Mouse (Mus musculus): Measurements from ENCODE around the gene Gm4297. TPM values are rescaled to one million over a fixed set of nuclear protein-coding genes. Genes with fewer than 3 reads are reported as not detected.
"Not testable (repeated sequence)": the region's sequence is repeated elsewhere in the genome, so short reads cannot be mapped to it uniquely, and the experiment has no call there.

Gm4297 gene
- not detected in 2 replicates for polyA plus RNA-seq (2016; fragmentation: Nextera tagmentation; extraction: Ambion mirVana)

DNA sequence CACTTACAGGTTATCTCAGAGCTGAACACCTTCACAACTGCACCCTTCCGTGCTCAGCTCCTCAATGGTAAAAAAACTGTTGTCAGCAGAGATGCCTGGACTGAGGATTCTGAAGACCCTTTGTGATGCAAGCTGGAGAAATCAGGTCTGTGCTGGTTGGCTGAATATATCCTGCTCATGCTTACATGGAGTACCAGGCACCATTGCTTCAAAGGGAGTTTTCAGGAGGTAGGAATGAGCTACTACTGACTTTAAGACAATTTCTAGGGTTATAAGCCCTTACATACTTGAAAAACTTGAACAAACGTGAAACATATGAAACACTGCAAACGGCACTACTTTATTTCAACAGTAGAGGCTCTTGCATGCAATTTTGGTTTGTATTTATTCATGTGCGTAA lies at the start of gene Gm4297:
Gene Gm4297 (minus strand): TSS at position 101 of the 400 bp plus-strand sequence.
- H3K9me3 ChIP-seq (replicated peaks); H3K36me3 ChIP-seq; H3K4me3 ChIP-seq; H3K9ac ChIP-seq; H3K4me2 ChIP-seq; H3K27me3 ChIP-seq (replicated peaks); H3K4me1 ChIP-seq (replicated peaks); H3K27ac ChIP-seq (ENCODE audit: poor library complexity, severe bottlenecking); ATAC-seq (ENCODE audit: insufficient number of reproducible peaks, low FRiP score): not testable (repeated sequence)
- WGBS, result 68% methylated on average over 4 of the region's 4 CpGs

Small RNAs within 50 kb of the gene (microRNA-seq; reads per million reads assigned to microRNA genes)
- gene Gm27839 (not detected), gene Gm27910 (not detected)

Other genes starting within 250 kb of the Gm4297 start
- gene Gm5934, start 74.1 kb downstream of the Gm4297 start, polyA plus RNA-seq (2016; fragmentation: Nextera tagmentation; extraction: Ambion mirVana), result not detected in 2 replicates
- gene Gm5935, start 200.3 kb upstream of the Gm4297 start, polyA plus RNA-seq (2016; fragmentation: Nextera tagmentation; extraction: Ambion mirVana), result not detected in 2 replicates